8 mouse cellular contexts compared by ENCODE assay signal in genomic region chr4:144960188-144960904, GRCm38 (mm10).
DNase-seq lines count a peak whose midpoint lies in the region; ATAC-seq and TF ChIP-seq lines count a peak whose summit lies in the region.
"Had no signal": no experiment of that assay in that cellular context is flagged by ENCODE, and none has a peak within 500 bp of the region (broad histone marks: within the 10 kb centered on the region; RNA-seq: fewer than 3 reads in every experiment).

No protein-coding gene starts in this region.

- H3K9ac ChIP-seq in liver, embryonic 14.5 days (replicated peaks): no peak overlapping the region

- 51% methylated on average over 8 of the region's 8 CpGs for WGBS in liver, embryonic 14.5 days (ENCODE audit: insufficient replicate concordance)

- TF ChIP-seq CTCF in bone marrow macrophage, adult 2 months (IDR thresholded peaks at IDR 0.05; ENCODE audit: low read depth, low read length): no peak
- no peak for TF ChIP-seq CTCF in liver, embryonic 14.5 days (IDR thresholded peaks at IDR 0.05; ENCODE audit: low read depth)

- H3K4me3 ChIP-seq in bone marrow macrophage, adult 2 months (ENCODE audit: insufficient read depth, low read length): no peak overlapping the region
- no peak overlapping the region for H3K4me3 ChIP-seq in liver, embryonic 14.5 days (ENCODE audit: insufficient read depth in 1 of 2, low read depth in 2 of 2, low read length in 2 of 2)

- no peak overlapping the region for H3K4me2 ChIP-seq in liver, embryonic 14.5 days (ENCODE audit: low read depth)

- TF ChIP-seq EP300 in liver, embryonic 14.5 days (IDR thresholded peaks at IDR 0.05; ENCODE audit: low read depth): no peak

- ATAC-seq in liver, embryonic 14.5 days (ENCODE audit: insufficient read depth): peak; percentile 62

- intact Hi-C loops in heart, postnatal 36 days (cut with DNase I): loop anchor here (2.0 kb wide), 1 partner anchor 14 kb away; no protein-coding TSS in a partner anchor

- no peaks in the 10 kb centered on the region for H3K36me3 ChIP-seq in liver, embryonic 14.5 days (replicated peaks; ENCODE audit: control insufficient read depth, insufficient read depth, low read depth)

- H3K9me3 ChIP-seq in liver, embryonic 14.5 days (ENCODE audit: control insufficient read depth, low read length): no peaks in the 10 kb centered on the region

- peak overlapping the region; percentile 43 for H3K27ac ChIP-seq in bone marrow macrophage, adult 2 months (ENCODE audit: insufficient read depth, low read depth, low read length)
- no peak overlapping the region for H3K27ac ChIP-seq in liver, embryonic 14.5 days
- H3K27ac ChIP-seq: macrophage had no signal

- H3K27me3 ChIP-seq in liver, embryonic 14.5 days (ENCODE audit: control insufficient read depth, insufficient read depth, low read length): no peaks in the 10 kb centered on the region

- no peak for TF ChIP-seq POLR2A in bone marrow macrophage, adult 2 months (IDR thresholded peaks at IDR 0.05; ENCODE audit: borderline replicate concordance, low read depth, low read length)

- peak; percentile 73 to 79 for DNase-seq in heart, postnatal 36 days
- DNase-seq in liver, embryonic 14.5 days (ENCODE audit: low read depth in 3 of 3, low spot score in 3 of 3): peak in 2 of 3 experiments; percentile 29 to 38
- peak; percentile 73 for DNase-seq in testis, postnatal 10 days (ENCODE audit: low spot score)
- no peak for DNase-seq in frontal cortex, postnatal 25 days (ENCODE audit: low spot score in 2 of 2)
- no peak for DNase-seq in cerebellum, adult 11 months
- DNase-seq in thymus, postnatal 10 days (ENCODE audit: low spot score in 2 of 2): no peak

- peaks cover 33% of the 10 kb centered on the region for H3K4me1 ChIP-seq in bone marrow macrophage, adult 2 months (ENCODE audit: control insufficient read depth, insufficient read depth, low read length)
- peaks cover 0 to 10% of the 10 kb centered on the region in 2 experiments; a peak in 2 of 4 replicates for H3K4me1 ChIP-seq in liver, embryonic 14.5 days (replicated peaks; ENCODE audit: control insufficient read depth in 2 of 2, insufficient read depth in 2 of 2, low read length in 1 of 2)

Comparison
In these comparisons a context has a peak if more than half of its experiments do, and no peak if none do; other contexts are left out.
1. DNase-seq: peak in heart, postnatal 36 days (2 of 2), liver, embryonic 14.5 days (2 of 3) and testis, postnatal 10 days (single experiment); none in frontal cortex, postnatal 25 days (0 of 2), cerebellum, adult 11 months (single experiment) and thymus, postnatal 10 days (0 of 2).